ENCODE assay signal across 10 mouse cellular contexts in the genomic region with DNA sequence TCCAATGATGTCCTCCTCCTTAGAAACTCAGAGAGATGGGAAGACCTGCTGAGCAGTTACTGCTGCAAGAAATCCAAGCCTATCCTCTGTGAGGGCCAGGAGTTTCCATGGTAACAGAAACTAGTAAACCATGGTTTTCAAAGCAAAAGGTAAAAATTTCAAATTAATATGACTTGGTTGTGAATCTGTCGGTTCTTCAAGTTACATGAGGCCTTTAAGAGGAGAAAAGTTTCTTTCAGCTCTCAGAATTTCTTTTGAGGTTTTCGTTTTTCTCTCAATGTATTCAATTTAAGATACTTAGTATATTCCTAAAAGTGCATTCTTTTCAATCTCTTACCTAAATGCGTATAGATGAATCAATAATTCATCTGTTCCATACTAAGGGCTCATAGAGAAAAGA. TPM values are rescaled to one million over a fixed set of nuclear protein-coding genes. Genes with fewer than 3 reads are reported as not detected.
DNase-seq lines count a peak whose midpoint lies in the region; ATAC-seq and TF ChIP-seq lines count a peak whose summit lies in the region.
"Had no signal": no experiment of that assay in that cellular context is flagged by ENCODE, and none has a peak within 500 bp of the region (broad histone marks: within the 10 kb centered on the region; RNA-seq: fewer than 3 reads in every experiment).

No protein-coding gene starts in this region.

- intact Hi-C loops in left cerebral cortex, postnatal 36 days (cut with DNase I), result no loop called here

- no peak overlapping the region for H3K9ac ChIP-seq in hindbrain, embryonic 16.5 days (ENCODE audit: low read depth, low read length)
- no peak overlapping the region for H3K9ac ChIP-seq in hindbrain, embryonic 11.5 days (ENCODE audit: low read depth, low read length)
- no peak overlapping the region for H3K9ac ChIP-seq in midbrain, postnatal 0 days (replicated peaks; ENCODE audit: low read length, poor library complexity, severe bottlenecking)
- H3K9ac ChIP-seq in embryonic facial prominence, embryonic 14.5 days (ENCODE audit: low read depth, low read length), result no peak overlapping the region
- no peak overlapping the region for H3K9ac ChIP-seq in stomach, embryonic 16.5 days (ENCODE audit: low read length)
- H3K9ac ChIP-seq: liver, embryonic 13.5 days had no signal

- DNase-seq in hindbrain, embryonic 11.5 days (ENCODE audit: low spot score), result no peak
- DNase-seq in midbrain, postnatal 0 days (ENCODE audit: low spot score), result peak; percentile 9
- no peak for DNase-seq in midbrain, embryonic 10.5 days (ENCODE audit: low spot score)
- DNase-seq in embryonic facial prominence, embryonic 14.5 days (ENCODE audit: low spot score), result peak; percentile 48
- DNase-seq in left cerebral cortex, postnatal 36 days (ENCODE audit: low spot score in 2 of 2), result no peak
- DNase-seq: liver, embryonic 13.5 days had no signal

- no peak for TF ChIP-seq CTCF in midbrain, postnatal 0 days (IDR thresholded peaks at IDR 0.05)

- H3K27ac ChIP-seq in hindbrain, embryonic 16.5 days (ENCODE audit: low read depth, low read length), result peak overlapping the region; percentile 40; the same call in 1 of the 2 replicates
- H3K27ac ChIP-seq in hindbrain, embryonic 11.5 days (ENCODE audit: low read depth, low read length), result no peak overlapping the region
- no peak overlapping the region for H3K27ac ChIP-seq in midbrain, postnatal 0 days (ENCODE audit: low read depth, low read length)
- H3K27ac ChIP-seq in midbrain, embryonic 10.5 days (replicated peaks), result no peak overlapping the region
- peak overlapping the region; percentile 76 for H3K27ac ChIP-seq in embryonic facial prominence, embryonic 14.5 days (replicated peaks; ENCODE audit: low read depth, low read length)
- H3K27ac ChIP-seq in stomach, embryonic 16.5 days (ENCODE audit: low read length), result peak overlapping the region; percentile 80
- H3K27ac ChIP-seq: liver, embryonic 13.5 days had no signal

- WGBS in hindbrain, embryonic 16.5 days, result 50% methylated on average over 3 of the region's 3 CpGs
- 70% methylated on average over 3 of the region's 3 CpGs for WGBS in hindbrain, embryonic 11.5 days
- WGBS in midbrain, postnatal 0 days, result 44% methylated on average over 3 of the region's 3 CpGs
- WGBS in midbrain, embryonic 10.5 days, result 65% methylated on average over 3 of the region's 3 CpGs
- WGBS in embryonic facial prominence, embryonic 14.5 days, result 23% methylated on average over 3 of the region's 3 CpGs
- 38% methylated on average over 3 of the region's 3 CpGs for WGBS in stomach, embryonic 16.5 days

- no peaks in the 10 kb centered on the region for H3K9me3 ChIP-seq in hindbrain, embryonic 16.5 days (ENCODE audit: control insufficient read depth, low read length)
- H3K9me3 ChIP-seq in hindbrain, embryonic 11.5 days (ENCODE audit: control insufficient read depth, low read length), result no peaks in the 10 kb centered on the region
- H3K9me3 ChIP-seq in midbrain, postnatal 0 days (ENCODE audit: low read length), result no peaks in the 10 kb centered on the region
- H3K9me3 ChIP-seq in midbrain, embryonic 10.5 days (replicated peaks), result no peaks in the 10 kb centered on the region
- H3K9me3 ChIP-seq in embryonic facial prominence, embryonic 14.5 days (ENCODE audit: control insufficient read depth, low read length), result no peaks in the 10 kb centered on the region
- no peaks in the 10 kb centered on the region for H3K9me3 ChIP-seq in stomach, embryonic 16.5 days (replicated peaks; ENCODE audit: control insufficient read depth, low read length)
- H3K9me3 ChIP-seq: liver, embryonic 13.5 days had no signal

- no peaks in the 10 kb centered on the region for H3K36me3 ChIP-seq in hindbrain, embryonic 16.5 days (ENCODE audit: control insufficient read depth, insufficient read depth, low read length)
- H3K36me3 ChIP-seq in hindbrain, embryonic 11.5 days (ENCODE audit: control insufficient read depth, insufficient read depth, low read length), result no peaks in the 10 kb centered on the region
- H3K36me3 ChIP-seq in midbrain, postnatal 0 days (ENCODE audit: insufficient read depth, low read length), result no peaks in the 10 kb centered on the region
- H3K36me3 ChIP-seq in midbrain, embryonic 10.5 days, result no peaks in the 10 kb centered on the region
- H3K36me3 ChIP-seq in embryonic facial prominence, embryonic 14.5 days (ENCODE audit: control insufficient read depth, insufficient read depth, low read length), result no peaks in the 10 kb centered on the region
- H3K36me3 ChIP-seq in stomach, embryonic 16.5 days (ENCODE audit: control insufficient read depth, insufficient read depth, low read length), result no peaks in the 10 kb centered on the region
- H3K36me3 ChIP-seq: liver, embryonic 13.5 days had no signal

- no peaks in the 10 kb centered on the region for H3K27me3 ChIP-seq in hindbrain, embryonic 16.5 days (replicated peaks; ENCODE audit: control insufficient read depth, insufficient read depth, low read length)
- H3K27me3 ChIP-seq in hindbrain, embryonic 11.5 days (ENCODE audit: control insufficient read depth, insufficient read depth, low read length), result no peaks in the 10 kb centered on the region
- no peaks in the 10 kb centered on the region for H3K27me3 ChIP-seq in midbrain, postnatal 0 days (ENCODE audit: insufficient read depth, low read length)
- H3K27me3 ChIP-seq in midbrain, embryonic 10.5 days (ENCODE audit: low read depth, poor library complexity, severe bottlenecking), result no peaks in the 10 kb centered on the region
- H3K27me3 ChIP-seq in embryonic facial prominence, embryonic 14.5 days (replicated peaks; ENCODE audit: control insufficient read depth, insufficient read depth, low read length), result peaks cover 4% of the 10 kb centered on the region; the same call in 1 of the 2 replicates
- H3K27me3 ChIP-seq in stomach, embryonic 16.5 days (ENCODE audit: control insufficient read depth, insufficient read depth, low read length), result no peaks in the 10 kb centered on the region
- H3K27me3 ChIP-seq: liver, embryonic 13.5 days had no signal

- no peak overlapping the region for H3K4me2 ChIP-seq in hindbrain, embryonic 16.5 days (ENCODE audit: low read length)
- no peak overlapping the region for H3K4me2 ChIP-seq in hindbrain, embryonic 11.5 days (replicated peaks; ENCODE audit: low read depth, low read length)
- H3K4me2 ChIP-seq in midbrain, postnatal 0 days (ENCODE audit: low read depth, low read length, poor library complexity, severe bottlenecking), result no peak overlapping the region
- H3K4me2 ChIP-seq in embryonic facial prominence, embryonic 14.5 days (ENCODE audit: low read depth, low read length), result no peak overlapping the region
- H3K4me2 ChIP-seq in stomach, embryonic 16.5 days (ENCODE audit: low read depth, low read length), result no peak overlapping the region
- H3K4me2 ChIP-seq: liver, embryonic 13.5 days had no signal

- no peak overlapping the region for H3K4me3 ChIP-seq in hindbrain, embryonic 16.5 days (ENCODE audit: low read length)
- H3K4me3 ChIP-seq in hindbrain, embryonic 11.5 days (ENCODE audit: low read depth, low read length), result no peak overlapping the region
- no peak overlapping the region for H3K4me3 ChIP-seq in midbrain, postnatal 0 days (ENCODE audit: low read depth, low read length)
- no peak overlapping the region for H3K4me3 ChIP-seq in midbrain, embryonic 10.5 days
- no peak overlapping the region for H3K4me3 ChIP-seq in embryonic facial prominence, embryonic 14.5 days (ENCODE audit: low read depth, low read length)
- no peak overlapping the region for H3K4me3 ChIP-seq in stomach, embryonic 16.5 days (replicated peaks; ENCODE audit: low read length)
- H3K4me3 ChIP-seq: erythroblast, embryonic 14.5 days; liver, embryonic 13.5 days had no signal

- no peak for ATAC-seq in hindbrain, embryonic 16.5 days
- ATAC-seq in hindbrain, embryonic 11.5 days (ENCODE audit: low FRiP score), result no peak
- ATAC-seq in midbrain, postnatal 0 days (ENCODE audit: low FRiP score), result no peak
- ATAC-seq in embryonic facial prominence, embryonic 14.5 days (ENCODE audit: low read depth), result no peak
- no peak for ATAC-seq in stomach, embryonic 16.5 days (ENCODE audit: insufficient read depth, low FRiP score)

- no peaks in the 10 kb centered on the region for H3K4me1 ChIP-seq in hindbrain, embryonic 16.5 days (ENCODE audit: control insufficient read depth, insufficient read depth, low read depth, low read length)
- H3K4me1 ChIP-seq in hindbrain, embryonic 11.5 days (replicated peaks; ENCODE audit: control insufficient read depth, insufficient read depth, low read length), result no peaks in the 10 kb centered on the region
- no peaks in the 10 kb centered on the region for H3K4me1 ChIP-seq in midbrain, postnatal 0 days (ENCODE audit: insufficient read depth, low read length)
- peaks cover 10% of the 10 kb centered on the region; the same call in 1 of the 2 replicates for H3K4me1 ChIP-seq in midbrain, embryonic 10.5 days
- H3K4me1 ChIP-seq in embryonic facial prominence, embryonic 14.5 days (ENCODE audit: control insufficient read depth, insufficient read depth, low read length), result peaks cover 43% of the 10 kb centered on the region
- H3K4me1 ChIP-seq in stomach, embryonic 16.5 days (ENCODE audit: control insufficient read depth, insufficient read depth, low read length), result peaks cover 14% of the 10 kb centered on the region
- H3K4me1 ChIP-seq: liver, embryonic 13.5 days had no signal

RNA-seq across cellular contexts. Expression of gene Ptgfr, which starts 53.9 kb away (rescaled TPM):
- 1.2 and 2.0 TPM in 2 replicates for polyA plus RNA-seq in hindbrain, embryonic 16.5 days (2015; fragmentation: Nextera tagmentation; extraction: Ambion mirVana)
- 0.46 and 1.1 TPM in 2 replicates for polyA plus RNA-seq in hindbrain, embryonic 11.5 days (2014; fragmentation: Nextera tagmentation; extraction: Ambion mirVana)
- 1.9 and 2.4 TPM in 2 replicates for total RNA-seq in midbrain, postnatal 0 days (2014; rRNA removed)
- polyA plus RNA-seq in midbrain, postnatal 0 days (2015; fragmentation: Nextera tagmentation; extraction: Ambion mirVana), result 0.93 and 1.4 TPM in 2 replicates
- 0.82 and 1.9 TPM in 2 replicates for polyA plus RNA-seq in midbrain, embryonic 10.5 days (2016; fragmentation: Nextera tagmentation; extraction: Ambion mirVana)
- polyA plus RNA-seq in embryonic facial prominence, embryonic 14.5 days (2014; fragmentation: Nextera tagmentation; extraction: Ambion mirVana), result 9.2 and 10.2 TPM in 2 replicates
- polyA plus RNA-seq in stomach, embryonic 16.5 days (2015; fragmentation: Nextera tagmentation; extraction: Ambion mirVana), result 1.7 and 1.9 TPM in 2 replicates
- total RNA-seq in left cerebral cortex, postnatal 36 days (2021), result 1 to 10 TPM in 1 of 2 experiments, under 1 TPM in 1; 0.69 to 1.5 TPM
- total RNA-seq: hematopoietic stem cell, adult 5-6 weeks had no signal
- polyA plus RNA-seq: erythroblast, embryonic 14.5 days had no signal

Comparison
In these comparisons a context has a peak if more than half of its experiments do, and no peak if none do; other contexts are left out.
1. H3K27ac ChIP-seq: peak in hindbrain, embryonic 16.5 days (single experiment), embryonic facial prominence, embryonic 14.5 days (single experiment) and stomach, embryonic 16.5 days (single experiment); none in hindbrain, embryonic 11.5 days (single experiment), midbrain, postnatal 0 days (single experiment) and midbrain, embryonic 10.5 days (single experiment).
2. DNase-seq: peak in midbrain, postnatal 0 days (single experiment) and embryonic facial prominence, embryonic 14.5 days (single experiment); none in hindbrain, embryonic 11.5 days (single experiment), midbrain, embryonic 10.5 days (single experiment) and left cerebral cortex, postnatal 36 days (0 of 2).